Mouse (Mus musculus) embryonic facial prominence, embryonic 15.5 days (tissue): ENCODE data around the gene 4930432K21Rik. TPM values are rescaled to one million over a fixed set of nuclear protein-coding genes. Genes with fewer than 3 reads are reported as not detected.

Source experiments
- ATAC-seq: fragments of 200-750 bp; cut with Nextera tagmentation; 2 replicates; pipeline ENCODE4 v1.8.0; 2017; ENCODE audit warnings: low read depth, moderate TSS enrichment; ENCODE audit not compliant: insufficient number of reproducible peaks, low FRiP score, low TSS enrichment
- H3K27ac ChIP-seq: fragments of 300-500 bp; sonication (generic); replicated peaks from 2 replicates; pipeline ENCODE4 v1.5.1; 2015; ENCODE audit warnings: mild to moderate bottlenecking, inconsistent platforms
- H3K27me3 ChIP-seq: fragments of 300-500 bp; sonication (generic); 2 replicates; pipeline ENCODE4 v1.6.1; 2015; ENCODE audit warnings: inconsistent platforms
- H3K36me3 ChIP-seq: fragments of 300-500 bp; sonication (generic); 2 replicates; pipeline ENCODE4 v1.6.1; 2015; ENCODE audit warnings: mild to moderate bottlenecking, inconsistent platforms
- H3K4me1 ChIP-seq: fragments of 300-500 bp; sonication (generic); 2 replicates; pipeline ENCODE4 v1.6.1; 2015; ENCODE audit warnings: inconsistent platforms
- H3K4me2 ChIP-seq: fragments of 300-500 bp; sonication (generic); replicated peaks from 2 replicates; pipeline ENCODE4 v1.6.1; 2015; ENCODE audit warnings: mild to moderate bottlenecking, inconsistent platforms
- H3K4me3 ChIP-seq: fragments of 300-500 bp; sonication (generic); replicated peaks from 2 replicates; pipeline ENCODE4 v1.5.1; 2015; ENCODE audit warnings: mild to moderate bottlenecking, inconsistent platforms
- H3K9ac ChIP-seq: fragments of 300-500 bp; sonication (generic); 2 replicates; pipeline ENCODE4 v1.6.1; 2015; ENCODE audit warnings: inconsistent platforms
- H3K9me3 ChIP-seq: fragments of 300-500 bp; sonication (generic); replicated peaks from 2 replicates; pipeline ENCODE4 v1.6.1; 2016; ENCODE audit warnings: inconsistent platforms
- WGBS: fragments of 180-500 bp; shearing (Covaris S2); methylation state at CpG from one replicate; pipeline ENCODE4 v1.1.7; 2015; 5-methylcytosine and 5-hydroxymethylcytosine counted together
- polyA plus RNA-seq: library from polyadenylated mRNA; unstranded; fragments of >200 nt; fragmentation: Nextera tagmentation; extraction: Ambion mirVana; gene quantifications from 2 replicates; pipeline ENCODE4 v1.2.1, GENCODE M21; 2015

Gene 4930432K21Rik
- polyA plus RNA-seq, 1 experiment from 2014 or later: 2.3 TPM

GRCm38 (mm10) chr8:84193161-84193560 is 45.3 kb downstream of the 4930432K21Rik start:
- Histone ChIP-seq H3K27ac (peak overlapping the region; percentile 94; the same call in 1 of the 2 replicates), H3K4me1 (peaks cover 35% of the 10 kb centered on the region), H3K9me3 (no peaks in the 10 kb centered on the region), H3K27me3 (no peaks in the 10 kb centered on the region), H3K9ac (no peak overlapping the region), H3K4me3 (no peak overlapping the region), H3K4me2 (no peak overlapping the region), H3K36me3 (no peaks in the 10 kb centered on the region)
- WGBS: 35% methylated on average over 4 of the region's 4 CpGs
- no peak for ATAC-seq

- Histone ChIP-seq H3K27ac (peak overlapping the region; percentile 28; the same call in 1 of the 2 replicates), H3K36me3 (no peaks in the 10 kb centered on the region), H3K27me3 (no peaks in the 10 kb centered on the region), H3K9ac (no peak overlapping the region), H3K9me3 (no peaks in the 10 kb centered on the region), H3K4me1 (peaks cover 39% of the 10 kb centered on the region), H3K4me3 (no peak overlapping the region), H3K4me2 (no peak overlapping the region)
- 78% methylated on average over 5 of the region's 5 CpGs for WGBS
- no peak for ATAC-seq
Measured at GRCm38 (mm10) chr8:84193566-84193965, 45.7 kb downstream of the 4930432K21Rik start.

- H3K4me1 ChIP-seq: peaks cover 46% of the 10 kb centered on the region
- H3K9ac ChIP-seq: no peak overlapping the region
- no peak overlapping the region for H3K4me2 ChIP-seq
- 81% methylated on average over 3 of the region's 3 CpGs for WGBS
- H3K27ac ChIP-seq: no peak overlapping the region
- ATAC-seq: no peak
- no peaks in the 10 kb centered on the region for H3K9me3 ChIP-seq
- no peaks in the 10 kb centered on the region for H3K27me3 ChIP-seq
- no peaks in the 10 kb centered on the region for H3K36me3 ChIP-seq
- H3K4me3 ChIP-seq: no peak overlapping the region
Measured at GRCm38 (mm10) chr8:84194224-84194743, 46.5 kb downstream of the 4930432K21Rik start.

DNA sequence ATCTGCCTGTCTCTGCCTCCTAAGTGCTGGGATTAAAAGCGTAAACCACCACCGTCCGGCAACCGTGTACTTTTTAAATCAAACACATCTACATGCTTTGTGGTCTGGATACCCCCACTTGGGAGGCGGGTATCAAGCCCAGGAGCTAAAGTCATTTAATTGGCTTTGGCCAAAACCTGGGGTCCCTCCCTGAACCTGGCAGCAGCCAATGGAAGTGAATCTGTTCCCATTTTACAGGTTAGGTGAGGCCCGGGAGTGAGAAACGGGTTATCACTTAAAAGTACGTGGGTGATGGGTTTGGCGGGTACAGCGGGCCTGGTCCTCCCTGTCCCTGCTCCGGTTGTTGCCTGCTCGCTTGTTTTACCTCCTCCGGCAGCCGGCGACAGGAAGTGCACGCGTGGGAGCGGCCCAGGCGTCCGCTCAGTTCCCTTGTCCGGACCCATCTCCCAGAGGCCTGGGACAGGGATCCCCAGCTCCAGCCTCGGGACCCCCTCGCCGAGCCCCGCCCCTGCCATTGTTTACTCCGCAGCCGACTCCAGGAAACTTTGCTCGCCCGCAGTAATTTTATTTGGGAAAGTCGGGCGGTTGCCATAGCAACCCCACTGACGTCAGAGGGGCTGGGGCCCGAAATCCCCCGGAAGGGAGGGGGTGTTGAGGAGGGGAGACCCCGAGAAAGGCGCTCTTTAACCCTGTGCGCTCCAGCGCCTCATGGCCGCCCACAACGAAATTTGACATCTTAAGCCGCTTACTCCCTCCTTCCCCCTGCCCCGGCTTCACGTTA is 49.5 kb downstream of the 4930432K21Rik start:
- Histone ChIP-seq H3K4me2 (peak overlapping the region; percentile 56), H3K9ac (peak overlapping the region; percentile 55), H3K9me3 (no peaks in the 10 kb centered on the region), H3K36me3 (0 out of 2 replicates have a peak, but pooled peaks cover 5% of the 10 kb centered on the region), H3K4me1 (peaks cover 60% of the 10 kb centered on the region), H3K4me3 (peak overlapping the region; percentile 57), H3K27me3 (no peaks in the 10 kb centered on the region), H3K27ac (peak overlapping the region; percentile 98)
- 1% methylated on average over 40 of the region's 43 CpGs for WGBS
- ATAC-seq: peak; percentile 52

- peak overlapping the region; percentile 98 for H3K27ac ChIP-seq
- 0 out of 2 replicates have a peak, but pooled peaks cover 5% of the 10 kb centered on the region for H3K36me3 ChIP-seq
- H3K4me1 ChIP-seq: peaks cover 60% of the 10 kb centered on the region
- peak overlapping the region; percentile 57 for H3K4me3 ChIP-seq
- no peaks in the 10 kb centered on the region for H3K9me3 ChIP-seq
- H3K4me2 ChIP-seq: peak overlapping the region; percentile 56
- H3K9ac ChIP-seq: 0 out of 2 replicates have a peak overlapping the region, but pooled peaks have one; percentile 15
- H3K27me3 ChIP-seq: no peaks in the 10 kb centered on the region
- ATAC-seq: peak; percentile 69
- 2% methylated on average over 30 of the region's 30 CpGs for WGBS
Measured at GRCm38 (mm10) chr8:84197922-84198774, 50.3 kb downstream of the 4930432K21Rik start.

- peaks cover 63% of the 10 kb centered on the region for H3K4me1 ChIP-seq
- H3K4me3 ChIP-seq: no peak overlapping the region; the same call in 1 of the 2 replicates
- H3K4me2 ChIP-seq: peak overlapping the region; percentile 56
Measured at GRCm38 (mm10) chr8:84198871-84199270, 51.0 kb downstream of the 4930432K21Rik start.

DNA sequence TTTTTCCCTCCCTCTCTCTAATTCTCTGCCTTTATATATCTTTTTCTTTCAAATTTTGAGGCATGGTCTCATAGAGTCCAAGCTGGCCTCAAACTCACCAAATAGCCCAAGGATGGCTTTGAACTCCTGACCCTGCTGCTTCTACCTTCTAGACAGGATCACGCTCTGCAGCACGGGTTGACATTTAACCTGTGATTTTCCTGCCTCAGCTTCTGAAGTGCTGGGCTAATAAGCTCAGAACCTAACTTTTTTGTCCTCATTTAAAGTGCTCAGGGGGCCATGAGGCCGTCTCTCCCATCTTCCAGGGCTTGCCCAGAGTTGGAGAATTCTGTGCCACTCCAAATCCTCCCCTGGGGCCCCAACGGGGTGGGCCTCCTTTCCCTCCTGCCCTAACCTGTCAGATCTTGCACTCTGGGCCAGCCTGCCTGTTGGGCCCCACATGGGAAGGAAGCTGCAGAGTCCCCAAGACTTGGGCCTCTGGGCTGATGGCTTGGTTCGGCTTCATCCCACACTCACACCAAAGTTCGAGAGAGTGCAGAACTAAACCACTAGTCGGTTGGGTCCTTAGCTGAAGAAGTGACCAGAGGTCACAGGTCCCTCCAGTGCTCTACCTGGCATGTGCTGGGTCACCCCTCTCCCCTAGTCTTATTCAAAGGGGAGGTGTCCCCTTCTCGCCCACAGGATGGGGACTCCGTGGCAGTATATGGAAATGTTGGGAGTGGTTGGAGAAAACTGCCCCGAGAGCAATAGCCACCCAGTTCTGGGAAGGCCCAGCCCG is 51.7 kb downstream of the 4930432K21Rik start:
- H3K36me3 ChIP-seq: 0 out of 2 replicates have a peak, but pooled peaks cover 5% of the 10 kb centered on the region
- ATAC-seq: no peak
- peak overlapping the region; percentile 92 for H3K4me2 ChIP-seq
- H3K27me3 ChIP-seq: no peaks in the 10 kb centered on the region
- no peaks in the 10 kb centered on the region for H3K9me3 ChIP-seq
- peak overlapping the region; percentile 98 for H3K27ac ChIP-seq
- WGBS: 29% methylated on average over 11 of the region's 11 CpGs
- no peak overlapping the region for H3K9ac ChIP-seq
- 0 out of 2 replicates have a peak overlapping the region, but pooled peaks have one; percentile 81 for H3K4me3 ChIP-seq
- peaks cover 69% of the 10 kb centered on the region for H3K4me1 ChIP-seq

More at GRCm38 (mm10) chr8:84198871-84199270, 51.0 kb downstream of the 4930432K21Rik start:
- H3K9me3 ChIP-seq: no peaks in the 10 kb centered on the region
- H3K27ac ChIP-seq: peak overlapping the region; percentile 98
- 0 out of 2 replicates have a peak, but pooled peaks cover 5% of the 10 kb centered on the region for H3K36me3 ChIP-seq
- H3K9ac ChIP-seq: no peak overlapping the region
- no peaks in the 10 kb centered on the region for H3K27me3 ChIP-seq
- no peak for ATAC-seq
- WGBS: 25% methylated on average over 4 of the region's 4 CpGs

DNA sequence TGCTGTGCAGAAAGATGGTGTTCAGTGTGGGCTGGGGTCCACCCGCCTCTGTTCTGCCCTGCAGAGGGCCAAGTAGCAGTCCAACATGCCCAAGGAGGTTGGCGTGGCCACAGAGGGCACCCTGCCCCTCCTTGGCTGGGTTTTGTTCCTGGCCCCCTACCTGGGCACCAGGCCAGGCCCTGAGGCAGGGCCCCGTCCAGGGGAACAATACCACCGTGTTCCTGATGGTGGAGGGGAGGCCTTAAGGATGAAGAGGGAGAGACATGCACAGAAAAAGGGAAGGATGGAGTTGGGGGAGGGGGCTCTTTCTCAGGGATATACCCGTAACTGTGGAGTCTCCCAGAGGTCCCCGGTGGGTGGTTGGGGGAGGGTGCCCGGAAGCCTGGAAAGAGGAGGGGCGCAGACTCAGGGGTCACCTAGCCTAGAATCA is 52.3 kb downstream of the 4930432K21Rik start:
- no peak for ATAC-seq
- Histone ChIP-seq H3K4me1 (peaks cover 75% of the 10 kb centered on the region), H3K4me2 (peak overlapping the region; percentile 92), H3K9ac (no peak overlapping the region), H3K27ac (peak overlapping the region; percentile 98), H3K36me3 (0 out of 2 replicates have a peak, but pooled peaks cover 9% of the 10 kb centered on the region), H3K27me3 (no peaks in the 10 kb centered on the region), H3K9me3 (no peaks in the 10 kb centered on the region), H3K4me3 (peak overlapping the region; percentile 81)
- 9% methylated on average over 8 of the region's 8 CpGs for WGBS

GRCm38 (mm10) chr8:84200652-84201544 is 53.1 kb downstream of the 4930432K21Rik start:
- 6% methylated on average over 33 of the region's 70 CpGs for whole genome bisulfite sequencing

More at GRCm38 (mm10) chr8:84200652-84201544, 53.1 kb downstream of the 4930432K21Rik start:
- ATAC-seq: peak; percentile 52
- H3K4me3 ChIP-seq: peak overlapping the region; percentile 81
- peaks cover 16% of the 10 kb centered on the region for H3K36me3 ChIP-seq
- peak overlapping the region; percentile 92 for H3K9ac ChIP-seq
- peaks cover 82% of the 10 kb centered on the region for H3K4me1 ChIP-seq
- no peaks in the 10 kb centered on the region for H3K9me3 ChIP-seq
- peak overlapping the region; percentile 98 for H3K27ac ChIP-seq
- H3K4me2 ChIP-seq: peak overlapping the region; percentile 92
- no peaks in the 10 kb centered on the region for H3K27me3 ChIP-seq
